In the genomic region with DNA sequence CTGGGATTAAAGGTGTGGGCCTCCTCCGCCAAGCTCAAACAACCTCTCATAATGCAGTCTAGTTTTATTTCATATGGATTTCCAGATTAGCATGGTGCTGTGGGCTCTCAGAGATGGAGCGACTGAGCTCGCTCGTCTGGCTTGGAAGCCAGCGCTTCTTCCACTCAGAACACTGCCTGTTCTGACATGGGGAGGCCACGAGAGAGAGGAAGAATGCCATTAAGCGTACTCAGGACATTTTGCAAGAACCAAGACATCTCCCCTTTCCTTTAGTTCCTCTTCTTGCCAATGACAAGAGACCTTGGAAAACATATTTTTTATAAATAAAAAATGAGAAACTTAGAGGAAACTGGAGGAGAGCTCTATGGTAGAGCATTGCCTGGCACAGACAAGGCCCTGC, we compare ENCODE assay signal across 24 mouse cellular contexts. TPM values are rescaled to one million over a fixed set of nuclear protein-coding genes. Genes with fewer than 3 reads are reported as not detected.
DNase-seq lines count a peak whose midpoint lies in the region; ATAC-seq and TF ChIP-seq lines count a peak whose summit lies in the region.
"Had no signal": no experiment of that assay in that cellular context is flagged by ENCODE, and none has a peak within 500 bp of the region (broad histone marks: within the 10 kb centered on the region; RNA-seq: fewer than 3 reads in every experiment).

No protein-coding gene starts in this region.

- no peak for DNase-seq in liver
- no peak for DNase-seq in liver, postnatal 0 days
- DNase-seq in urinary bladder, postnatal 10 days (ENCODE audit: low spot score), result no peak
- DNase-seq in layer of hippocampus, adult 9-10 months (ENCODE audit: low spot score), result no peak
- DNase-seq in spleen, postnatal 10 days (ENCODE audit: low spot score in 2 of 2), result no peak
- DNase-seq: adrenal gland, postnatal 14 days; cerebellum, adult 2 months; cerebellum, postnatal 10 days; embryo, embryonic 11 days; gastrocnemius, postnatal 36 days; heart, postnatal 36 days had no signal

- TF ChIP-seq CTCF in bone marrow, adult 2 months (IDR thresholded peaks at IDR 0.05; ENCODE audit: control insufficient read depth, insufficient read depth, low read length), result no peak
- TF ChIP-seq CTCF in liver, postnatal 0 days (IDR thresholded peaks at IDR 0.05; ENCODE audit: low read depth), result no peak

- peaks cover 62% of the 10 kb centered on the region for H3K36me3 ChIP-seq in liver, embryonic 12.5 days
- peaks cover 39% of the 10 kb centered on the region for H3K36me3 ChIP-seq in liver, postnatal 0 days (replicated peaks; ENCODE audit: insufficient read depth, low read length)

- H3K9me3 ChIP-seq in liver, embryonic 12.5 days (replicated peaks), result no peaks in the 10 kb centered on the region
- H3K9me3 ChIP-seq in liver, postnatal 0 days (ENCODE audit: low read length), result no peaks in the 10 kb centered on the region
- H3K9me3 ChIP-seq: embryonic facial prominence, embryonic 15.5 days; forebrain, embryonic 15.5 days; heart, embryonic 13.5 days had no signal

- H3K27me3 ChIP-seq in liver, embryonic 12.5 days (replicated peaks), result no peaks in the 10 kb centered on the region
- no peaks in the 10 kb centered on the region for H3K27me3 ChIP-seq in liver, postnatal 0 days (ENCODE audit: insufficient read depth, low read length)
- H3K27me3 ChIP-seq: embryonic facial prominence, embryonic 15.5 days; forebrain, embryonic 15.5 days; heart, embryonic 13.5 days had no signal

- no peak for ATAC-seq in liver, embryonic 12.5 days
- ATAC-seq in liver, postnatal 0 days, result no peak
- ATAC-seq in monocyte, adult 5-6 weeks (replicated peaks; ENCODE audit: insufficient number of reproducible peaks, low FRiP score, low TSS enrichment, poor library complexity, severe bottlenecking), result peak; percentile 50; the same call in 1 of the 2 replicates
- ATAC-seq: forebrain, embryonic 15.5 days; hindbrain, embryonic 16.5 days had no signal

- H3K4me3 ChIP-seq in liver, embryonic 12.5 days, result no peak overlapping the region
- H3K4me3 ChIP-seq in bone marrow, adult 2 months (replicated peaks; ENCODE audit: control insufficient read depth, low read depth, low read length), result no peak overlapping the region
- H3K4me3 ChIP-seq in liver, postnatal 0 days (ENCODE audit: low read depth, low read length), result no peak overlapping the region
- H3K4me3 ChIP-seq: embryonic facial prominence, embryonic 15.5 days; forebrain, embryonic 15.5 days; heart, embryonic 13.5 days had no signal

- TF ChIP-seq POLR2A in bone marrow, adult 2 months (IDR thresholded peaks at IDR 0.05; ENCODE audit: borderline replicate concordance, control insufficient read depth, low read depth, low read length), result no peak

- WGBS in liver, embryonic 12.5 days (ENCODE audit: insufficient replicate concordance), result 83% methylated on average over 7 of the region's 7 CpGs
- 59% methylated on average over 7 of the region's 7 CpGs for WGBS in bone marrow, adult 2 months
- WGBS in liver, postnatal 0 days (ENCODE audit: insufficient replicate concordance), result 76% methylated on average over 7 of the region's 7 CpGs

- no peak overlapping the region for H3K4me2 ChIP-seq in liver, embryonic 12.5 days
- no peak overlapping the region for H3K4me2 ChIP-seq in liver, postnatal 0 days (ENCODE audit: low read depth, low read length)
- H3K4me2 ChIP-seq: embryonic facial prominence, embryonic 15.5 days; forebrain, embryonic 15.5 days; heart, embryonic 13.5 days had no signal

- H3K4me1 ChIP-seq in liver, embryonic 12.5 days, result peaks cover 32% of the 10 kb centered on the region
- no peaks in the 10 kb centered on the region; the same call in 1 of the 2 replicates for H3K4me1 ChIP-seq in bone marrow, adult 2 months (ENCODE audit: control insufficient read depth, insufficient read depth, low read length)
- H3K4me1 ChIP-seq in liver, postnatal 0 days (ENCODE audit: insufficient read depth), result peaks cover 4% of the 10 kb centered on the region; the same call in 1 of the 2 replicates
- H3K4me1 ChIP-seq: embryonic facial prominence, embryonic 15.5 days had no signal

- peak overlapping the region; percentile 17; the same call in 1 of the 2 replicates for H3K27ac ChIP-seq in liver, embryonic 12.5 days
- peak overlapping the region; percentile 44 for H3K27ac ChIP-seq in bone marrow, adult 2 months (ENCODE audit: control insufficient read depth, insufficient read depth, low read depth, low read length, poor library complexity)
- H3K27ac ChIP-seq in liver, postnatal 0 days (ENCODE audit: low read depth), result peak overlapping the region; percentile 55
- H3K27ac ChIP-seq: embryonic facial prominence, embryonic 15.5 days; forebrain, embryonic 15.5 days; heart, embryonic 13.5 days had no signal

- no peak for TF ChIP-seq EP300 in liver, postnatal 0 days (IDR thresholded peaks at IDR 0.05; ENCODE audit: low read depth)

- H3K9ac ChIP-seq in liver, embryonic 12.5 days, result no peak overlapping the region
- H3K9ac ChIP-seq in liver, postnatal 0 days (replicated peaks), result no peak overlapping the region
- H3K9ac ChIP-seq: embryonic facial prominence, embryonic 15.5 days; forebrain, embryonic 15.5 days; heart, embryonic 13.5 days had no signal

RNA-seq across cellular contexts. Expression of a gene that starts 13.7 kb away (rescaled TPM):
- polyA plus RNA-seq in liver, embryonic 12.5 days (2016; fragmentation: Nextera tagmentation; extraction: Ambion mirVana), result 49.6 and 53.1 TPM in 2 replicates
- 7.0 and 13.2 TPM in 2 replicates for polyA plus RNA-seq in bone marrow, adult 2 months (2011; ENCODE audit: insufficient read depth, insufficient read length, low replicate concordance, missing spikeins)
- 28.2 and 30.5 TPM in 2 replicates for polyA plus RNA-seq in liver, postnatal 0 days (2015; fragmentation: Nextera tagmentation; extraction: Ambion mirVana)
- total RNA-seq in monocyte, adult 5-6 weeks (2017), result 99.6 to 106 TPM (median 102 TPM) in 3 replicates

RNA-seq across cellular contexts. Expression of a gene that starts 32.3 kb away (rescaled TPM):
- polyA plus RNA-seq in liver, embryonic 12.5 days (2016; fragmentation: Nextera tagmentation; extraction: Ambion mirVana), result not detected in 2 replicates
- polyA plus RNA-seq in bone marrow, adult 2 months (2011; ENCODE audit: insufficient read depth, insufficient read length, low replicate concordance, missing spikeins), result not detected in 2 replicates
- polyA plus RNA-seq in liver, postnatal 0 days (2015; fragmentation: Nextera tagmentation; extraction: Ambion mirVana), result not detected in 2 replicates
- total RNA-seq in monocyte, adult 5-6 weeks (2017), result not detected in 3 replicates
- total RNA-seq: adrenal gland, adult 18-20 months; adrenal gland, postnatal 14 days; gastrocnemius, postnatal 36 days; heart, postnatal 36 days had no signal
- polyA plus RNA-seq: C2C12; cerebellum, adult 2 months; embryonic facial prominence, embryonic 11.5 days; embryonic facial prominence, embryonic 15.5 days; forebrain, embryonic 11.5 days; heart, embryonic 13.5 days; heart, postnatal 0 days; hindbrain, embryonic 11.5 days; hindbrain, embryonic 16.5 days had no signal

RNA-seq across cellular contexts. Expression of a gene that starts 34.4 kb away (rescaled TPM):
- polyA plus RNA-seq in liver, embryonic 12.5 days (2016; fragmentation: Nextera tagmentation; extraction: Ambion mirVana), result 13.1 and 13.6 TPM in 2 replicates
- polyA plus RNA-seq in bone marrow, adult 2 months (2011; ENCODE audit: insufficient read depth, insufficient read length, low replicate concordance, missing spikeins), result 9.4 and 22.0 TPM in 2 replicates
- 7.4 and 7.6 TPM in 2 replicates for polyA plus RNA-seq in liver, postnatal 0 days (2015; fragmentation: Nextera tagmentation; extraction: Ambion mirVana)
- 56.2 to 58.5 TPM (median 58.1 TPM) in 3 replicates for total RNA-seq in monocyte, adult 5-6 weeks (2017)

RNA-seq across cellular contexts. Expression of a gene that starts 54.0 kb away (rescaled TPM):
- polyA plus RNA-seq in liver, embryonic 12.5 days (2016; fragmentation: Nextera tagmentation; extraction: Ambion mirVana), result 26.3 and 28.2 TPM in 2 replicates
- polyA plus RNA-seq in bone marrow, adult 2 months (2011; ENCODE audit: insufficient read depth, insufficient read length, low replicate concordance, missing spikeins), result 12.7 and 17.9 TPM in 2 replicates
- 6.5 and 7.4 TPM in 2 replicates for polyA plus RNA-seq in liver, postnatal 0 days (2015; fragmentation: Nextera tagmentation; extraction: Ambion mirVana)
- 15.1 to 20.6 TPM (median 19.1 TPM) in 3 replicates for total RNA-seq in monocyte, adult 5-6 weeks (2017)
